Mouse (Mus musculus) olfactory bulb, adult 2 months (tissue): ENCODE measurements around the gene Dram1.

Experiments used
- CTCF ChIP-seq: fragments of 200-500 bp; IDR thresholded peaks from 2 replicates; pipeline ENCODE4 v1.5.1; 2012; ENCODE audit warnings: low read depth, mild to moderate bottlenecking, low read length, moderate library complexity; ENCODE audit not compliant: insufficient read depth
- POLR2A ChIP-seq: fragments of 200-500 bp; IDR thresholded peaks from 2 replicates; pipeline ENCODE4 v1.6.1; 2012; ENCODE audit warnings: mild to moderate bottlenecking, low read depth, low read length, moderate library complexity; ENCODE audit not compliant: insufficient read depth

DNA sequence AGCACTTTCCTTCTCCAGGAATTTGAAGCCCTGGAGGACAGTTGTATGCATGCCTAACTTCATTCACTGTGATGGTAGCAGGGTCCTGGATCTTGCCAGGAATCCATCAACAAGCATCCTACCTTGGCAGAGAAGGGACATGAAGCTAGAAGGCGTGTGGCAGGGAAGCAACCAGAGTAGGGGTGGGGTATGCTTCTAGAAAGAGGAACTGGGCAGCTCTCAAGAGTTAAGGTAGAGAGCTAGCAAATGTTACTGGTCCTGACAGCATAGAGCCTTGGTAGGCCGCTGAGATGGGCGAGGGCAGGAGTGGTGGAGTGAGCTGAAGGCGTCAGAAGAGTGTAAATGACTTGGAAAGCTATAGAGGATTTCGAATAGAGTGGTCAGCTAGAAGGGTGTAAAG, 20.4 kb upstream of the Dram1 start:
- TF ChIP-seq CTCF (no peak), POLR2A (no peak)
